Mouse (Mus musculus) liver (tissue): ENCODE results near the gene Olfr303.
"Not testable (repeated sequence)": the region's sequence is repeated elsewhere in the genome, so short reads cannot be mapped to it uniquely, and the experiment has no call there.

Experiments
- DNase-seq: peaks from one replicate; pipeline ENCODE4 v3.0.0-alpha.2; 2020; ENCODE audit warnings: mixed read lengths

Gene Olfr303

DNA sequence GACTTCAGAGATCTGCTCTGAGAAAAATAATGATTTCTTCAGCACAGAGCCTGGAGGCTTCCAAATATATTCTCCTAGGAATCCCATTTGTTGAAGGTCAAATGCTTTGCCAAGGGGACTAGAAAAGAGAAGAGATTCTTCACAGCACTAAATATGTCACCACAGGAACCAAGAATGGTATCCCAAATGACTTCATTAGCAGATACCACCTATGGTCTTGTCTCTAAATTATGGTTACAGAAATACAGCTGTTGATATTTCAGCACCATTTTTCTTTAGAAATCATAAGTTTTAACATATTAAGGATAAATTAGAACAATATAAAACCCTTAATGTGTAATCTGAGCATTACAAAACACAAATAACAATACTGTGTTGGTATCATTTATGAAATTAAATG is at the start of gene Olfr303:
Gene Olfr303, minus strand, starts transcription at position 101 of the 400 bp plus-strand sequence.
- DNase-seq = no peak

DNA sequence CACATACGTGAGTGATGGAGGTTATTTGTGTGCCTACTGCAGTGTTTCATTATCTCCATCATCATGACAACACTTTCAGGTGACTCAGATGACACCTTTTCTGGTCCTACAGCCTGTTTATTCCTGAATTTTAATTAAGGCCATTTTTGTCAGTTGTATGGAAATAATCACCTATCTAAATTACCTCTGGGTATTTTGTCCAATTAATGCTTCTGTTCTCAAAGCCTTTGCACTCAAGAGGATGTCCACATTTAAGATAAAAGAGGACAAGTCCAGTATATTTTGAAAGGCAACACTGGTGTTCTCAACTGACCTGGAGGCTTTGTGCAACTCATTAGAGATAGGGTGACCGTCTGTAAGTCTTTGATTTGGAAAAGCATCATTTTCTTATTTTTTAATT is 6.0 kb upstream of the Olfr303 start, which contains the start of gene Olfr301:
Gene Olfr301, plus strand, starts transcription at position 301 of the 400 bp plus-strand sequence.
- DNase-seq = no peak

DNA sequence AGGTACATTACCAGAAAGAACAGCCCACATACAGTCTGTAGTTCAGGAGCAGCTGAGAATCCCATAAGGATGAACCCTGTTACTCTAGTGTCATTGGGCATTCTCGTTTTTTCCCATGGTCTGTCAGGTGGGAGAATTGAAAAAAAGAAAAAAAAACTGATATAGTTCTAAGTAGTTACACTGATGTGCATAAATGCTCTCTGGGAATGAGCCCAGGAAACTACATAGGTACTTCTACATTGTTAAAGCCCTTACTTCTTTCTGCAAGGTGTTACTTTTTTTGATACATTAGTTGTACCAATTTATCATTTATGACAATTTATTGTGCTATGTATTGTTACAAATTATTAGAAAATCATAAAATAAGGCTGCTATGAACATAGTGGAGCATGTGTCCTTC is 11.0 kb downstream of the Olfr303 start, which contains the start of gene Olfr304:
Gene Olfr304, minus strand, starts transcription at position 101 of the 400 bp plus-strand sequence.
- DNase-seq = no peak

DNA sequence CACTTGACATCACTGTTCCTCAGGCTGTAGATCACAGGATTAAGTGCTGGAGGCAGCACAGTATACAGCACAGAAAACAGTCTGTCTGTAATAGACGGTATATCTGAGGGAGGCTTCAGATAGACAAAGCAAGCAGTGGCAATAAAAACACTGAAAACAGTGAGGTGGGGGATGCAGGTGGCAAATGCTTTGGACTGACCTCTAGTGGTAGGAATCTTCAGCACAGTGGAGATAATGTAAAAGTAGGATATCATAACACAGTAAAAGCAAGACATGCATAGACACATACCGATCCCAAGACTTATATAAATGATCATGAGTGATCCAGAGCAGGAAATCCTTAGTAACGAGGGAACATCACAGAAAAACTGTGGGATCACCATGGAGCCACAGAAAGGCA is 11.8 kb downstream of the Olfr303 start:
- no peak for DNase-seq

DNA sequence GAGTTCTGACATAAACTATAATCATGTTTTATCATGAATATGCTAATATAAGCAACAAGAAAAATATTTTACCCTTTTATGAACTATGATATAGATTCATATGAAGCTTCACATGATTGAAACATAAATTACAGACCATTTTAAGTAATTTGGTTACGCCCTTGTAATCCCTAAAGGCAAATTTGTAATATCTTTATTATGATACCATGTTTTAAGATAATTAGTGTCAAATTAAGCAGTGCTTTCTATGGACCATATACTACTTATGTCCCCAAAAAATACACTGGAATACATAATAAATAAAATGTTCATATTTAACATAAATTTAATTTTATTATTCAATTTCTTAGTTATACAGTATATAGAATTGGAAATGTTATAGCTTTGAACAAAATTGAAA is 30.8 kb downstream of the Olfr303 start, which contains the start of gene Olfr305:
Gene Olfr305, minus strand, starts transcription at position 101 of the 400 bp plus-strand sequence.
- no peak for DNase-seq

DNA sequence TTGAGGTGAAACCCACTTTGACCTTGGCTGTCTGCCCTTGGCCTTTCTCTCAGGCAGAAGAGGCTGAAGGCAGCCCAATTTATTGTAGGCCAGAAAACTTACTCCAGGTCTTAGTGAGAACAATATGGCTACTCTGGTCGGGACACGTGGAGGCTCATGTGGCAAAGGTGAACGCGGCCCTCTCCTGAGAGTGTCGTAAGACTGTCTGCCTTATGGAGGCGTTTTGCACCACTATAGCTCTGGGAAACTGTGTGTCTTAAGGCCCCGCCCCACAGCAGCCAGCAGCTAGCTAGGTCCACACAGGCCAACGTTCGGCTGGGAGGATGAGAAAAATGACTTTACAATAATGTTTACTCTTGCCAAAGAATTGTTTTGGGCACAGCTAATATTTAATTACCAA is 51.3 kb downstream of the Olfr303 start:
- DNase-seq = not testable (repeated sequence)

DNA sequence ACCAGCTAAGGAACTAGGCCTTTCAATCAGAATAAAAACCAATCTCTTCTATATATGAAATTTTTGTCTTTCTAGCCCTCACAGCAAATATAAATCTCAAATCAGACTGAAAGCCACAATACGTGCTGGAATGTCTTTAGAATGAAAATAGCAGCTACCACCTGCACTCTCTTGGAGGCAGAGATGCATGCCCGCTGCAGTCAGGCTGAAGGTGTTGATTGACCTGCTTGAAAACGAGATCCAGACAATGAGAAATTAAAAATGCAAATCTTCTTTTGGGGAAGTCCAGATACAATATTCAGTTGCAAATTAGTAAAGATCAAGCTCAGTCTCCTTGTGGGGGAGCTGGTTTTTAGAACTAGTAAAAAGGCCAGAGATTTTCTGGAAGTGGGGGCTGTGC is 53.3 kb downstream of the Olfr303 start:
- DNase-seq = no peak

DNA sequence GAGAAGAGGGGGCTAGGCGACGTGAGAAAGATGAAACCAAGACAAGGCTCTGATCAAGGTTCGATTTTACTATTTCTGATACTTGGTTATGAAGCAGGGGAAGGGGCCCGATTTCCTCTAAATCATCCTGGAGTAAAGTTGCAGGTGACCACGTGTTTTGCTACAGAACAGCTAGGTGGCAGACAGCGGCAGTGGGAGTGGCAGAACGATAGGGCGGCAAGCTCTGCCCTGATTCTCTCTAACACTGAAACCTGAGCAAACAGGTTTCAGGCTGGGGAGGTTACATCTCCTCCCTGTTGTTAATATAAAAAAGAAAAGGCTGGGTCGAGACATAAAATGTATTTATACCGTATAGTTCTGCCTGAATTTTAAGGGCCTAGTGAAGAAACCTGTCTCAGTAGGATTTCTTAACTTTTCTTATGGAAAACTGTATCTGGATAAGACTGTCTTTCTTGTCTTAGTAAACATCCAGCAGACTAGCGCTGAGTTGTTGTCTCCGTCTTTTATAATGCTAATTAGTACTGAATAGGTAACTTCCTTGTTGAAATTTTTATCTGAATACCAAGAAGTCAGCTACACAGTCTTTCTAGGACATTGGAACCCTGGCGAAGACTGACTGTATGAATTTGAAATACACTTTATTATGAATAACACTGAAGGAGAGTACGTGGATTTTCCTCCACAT is 54.6 kb downstream of the Olfr303 start:
- DNase-seq = no peak
